Mouse (Mus musculus): ENCODE data around the gene Josd2. TPM values are rescaled to one million over a fixed set of nuclear protein-coding genes. Genes with fewer than 3 reads are reported as not detected.

Josd2 gene
- total RNA-seq, 2 experiments from 2014 or later: 15.9 to 26.4 TPM

- no peak for ATAC-seq (replicated peaks; ENCODE audit: poor library complexity, severe bottlenecking)
Observed at GRCm38 (mm10) chr7:44470696-44471612, 3.2 kb downstream of the Josd2 start.

DNA sequence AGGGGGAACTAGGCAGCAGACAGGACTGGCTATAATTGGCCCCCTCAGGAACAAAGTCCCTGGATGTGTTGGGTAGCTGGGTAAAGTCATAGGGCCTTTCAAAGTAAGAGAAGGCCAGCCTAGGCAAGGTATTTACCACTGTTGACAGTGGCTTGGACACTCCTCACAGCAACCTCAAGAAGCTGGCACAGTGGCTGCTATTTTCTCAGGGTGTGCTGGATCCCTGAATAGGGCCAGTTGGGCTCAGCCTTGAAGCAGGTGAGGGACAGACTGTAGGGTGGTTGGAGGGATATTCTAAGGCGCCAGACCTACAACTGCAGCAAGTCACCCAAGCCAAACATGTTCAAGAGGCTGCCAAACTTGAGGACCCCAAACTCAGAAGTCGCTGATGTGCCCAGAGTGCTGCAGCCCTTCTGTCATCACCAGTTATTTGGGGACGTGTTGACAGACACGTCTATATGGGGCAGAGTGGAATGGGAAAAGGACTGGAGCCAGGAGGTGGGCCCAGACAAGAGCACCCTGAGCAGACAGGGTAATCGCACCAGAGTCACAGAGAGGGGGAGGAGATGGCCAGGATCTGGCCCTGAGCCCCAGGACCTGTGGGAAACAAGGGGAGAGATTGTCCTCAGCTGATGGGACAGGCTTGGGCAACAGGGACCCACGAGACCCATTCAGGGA lies 4.2 kb downstream of the Josd2 start:
- no peak for ATAC-seq (replicated peaks; ENCODE audit: poor library complexity, severe bottlenecking)

- ATAC-seq (replicated peaks; ENCODE audit: poor library complexity, severe bottlenecking): no peak
Observed at GRCm38 (mm10) chr7:44472558-44472885, 4.7 kb downstream of the Josd2 start.

DNA sequence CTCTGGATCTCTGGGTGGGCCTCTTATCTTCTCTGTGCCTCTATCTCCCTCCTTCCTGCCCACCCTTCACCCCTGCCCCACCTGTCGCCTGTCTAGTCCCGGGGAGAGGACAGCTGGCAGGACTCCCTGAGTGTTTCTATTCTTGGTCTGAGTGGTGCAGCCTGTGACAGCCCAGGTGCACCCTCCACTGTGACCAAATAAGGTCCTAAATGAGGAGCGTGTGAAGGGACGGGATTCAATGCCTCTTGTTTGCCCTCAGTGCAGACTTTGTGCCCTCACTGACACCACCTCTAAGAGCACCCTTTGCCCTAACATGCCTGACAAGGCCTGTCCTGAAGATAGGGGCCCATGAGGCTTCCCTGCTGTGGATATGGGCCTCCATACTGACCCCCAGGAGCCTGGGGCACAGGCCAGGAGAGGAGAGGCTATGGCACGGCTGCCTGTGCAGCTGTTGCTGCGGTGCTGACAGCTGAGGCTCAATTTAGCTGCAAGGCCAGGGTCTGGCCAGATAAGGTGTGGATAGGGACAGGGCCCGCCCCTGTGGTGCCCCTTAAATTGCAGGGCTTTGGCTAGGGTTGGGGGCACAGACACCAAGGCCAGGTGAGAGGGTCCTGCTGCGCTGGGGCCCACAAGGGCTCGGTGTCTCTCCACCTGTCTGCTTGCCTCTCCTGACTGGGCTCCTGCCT lies 5.3 kb downstream of the Josd2 start:
- ATAC-seq (replicated peaks; ENCODE audit: poor library complexity, severe bottlenecking): no peak

DNA sequence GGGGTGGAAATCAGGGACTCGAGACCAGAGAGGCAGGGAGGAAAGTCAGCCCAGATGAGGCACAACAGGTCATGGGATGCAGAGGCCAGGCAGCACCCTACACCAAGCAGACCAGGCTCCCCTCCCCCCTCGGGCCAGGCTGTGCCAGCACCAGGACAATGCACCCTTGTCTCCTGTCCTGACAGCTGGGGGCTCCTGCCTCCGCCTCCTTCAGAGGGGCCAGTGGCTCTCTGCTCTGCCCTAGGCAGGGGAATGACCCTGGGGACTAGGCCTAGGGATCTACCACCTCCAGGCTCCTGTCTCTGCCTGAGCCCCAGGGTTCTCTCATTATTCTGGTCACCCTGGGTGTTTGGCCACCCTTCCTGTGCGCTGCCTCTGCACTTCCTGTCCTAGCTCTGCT lies 6.6 kb downstream of the Josd2 start:
- no peak for ATAC-seq (replicated peaks; ENCODE audit: poor library complexity, severe bottlenecking)

DNA sequence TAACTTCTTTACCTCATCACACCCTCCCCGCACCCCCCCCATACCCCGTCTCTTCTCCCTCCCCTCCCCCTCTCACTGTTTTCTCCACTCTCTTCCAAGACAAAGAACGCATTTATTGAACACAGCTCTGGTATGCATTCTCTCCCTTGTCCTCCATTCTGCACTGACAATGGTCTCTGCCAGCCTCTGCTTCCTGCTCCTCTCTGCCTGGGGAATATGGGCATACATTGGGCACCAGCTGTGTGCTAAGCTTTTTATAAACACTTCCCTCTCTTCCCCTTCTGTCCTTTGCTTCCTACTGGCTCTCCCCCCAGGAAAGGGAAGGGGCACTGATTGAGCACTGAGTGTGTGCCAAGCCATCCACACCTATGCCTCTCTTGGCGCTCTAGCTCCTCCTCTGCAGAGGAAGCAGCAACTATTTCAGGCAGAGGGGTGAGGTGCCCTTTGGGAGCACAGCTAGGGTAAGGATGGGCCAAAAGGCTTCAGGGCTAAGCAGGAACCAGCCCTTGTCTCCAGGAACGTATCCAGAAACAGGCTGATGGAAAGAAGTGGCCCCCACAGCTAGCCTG lies 7.3 kb downstream of the Josd2 start:
- no peak for ATAC-seq (replicated peaks; ENCODE audit: poor library complexity, severe bottlenecking)

GRCm38 (mm10) chr7:44482836-44483435 lies 15.2 kb downstream of the Josd2 start:
- ATAC-seq (replicated peaks; ENCODE audit: poor library complexity, severe bottlenecking): no peak

DNA sequence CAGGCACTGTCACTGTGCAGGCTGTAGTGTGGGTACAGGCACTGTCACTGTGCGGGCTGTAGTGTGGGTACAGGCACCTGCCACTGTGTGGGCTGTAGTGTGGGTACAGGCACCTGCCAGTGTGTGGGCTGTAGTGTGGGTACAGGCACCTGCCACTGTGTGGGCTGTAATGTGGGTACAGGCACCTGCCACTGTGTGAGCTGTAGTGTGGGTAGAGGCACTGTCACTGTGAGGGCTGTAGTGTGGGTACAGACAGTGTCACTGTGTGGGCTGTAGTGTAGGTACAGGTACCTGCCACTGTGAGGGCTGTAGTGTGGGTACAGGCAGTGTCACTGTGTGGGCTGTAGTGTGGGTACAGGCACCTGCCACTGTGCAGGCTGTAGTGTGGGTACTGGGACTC lies 16.3 kb downstream of the Josd2 start:
- ATAC-seq (replicated peaks; ENCODE audit: poor library complexity, severe bottlenecking): no peak

DNA sequence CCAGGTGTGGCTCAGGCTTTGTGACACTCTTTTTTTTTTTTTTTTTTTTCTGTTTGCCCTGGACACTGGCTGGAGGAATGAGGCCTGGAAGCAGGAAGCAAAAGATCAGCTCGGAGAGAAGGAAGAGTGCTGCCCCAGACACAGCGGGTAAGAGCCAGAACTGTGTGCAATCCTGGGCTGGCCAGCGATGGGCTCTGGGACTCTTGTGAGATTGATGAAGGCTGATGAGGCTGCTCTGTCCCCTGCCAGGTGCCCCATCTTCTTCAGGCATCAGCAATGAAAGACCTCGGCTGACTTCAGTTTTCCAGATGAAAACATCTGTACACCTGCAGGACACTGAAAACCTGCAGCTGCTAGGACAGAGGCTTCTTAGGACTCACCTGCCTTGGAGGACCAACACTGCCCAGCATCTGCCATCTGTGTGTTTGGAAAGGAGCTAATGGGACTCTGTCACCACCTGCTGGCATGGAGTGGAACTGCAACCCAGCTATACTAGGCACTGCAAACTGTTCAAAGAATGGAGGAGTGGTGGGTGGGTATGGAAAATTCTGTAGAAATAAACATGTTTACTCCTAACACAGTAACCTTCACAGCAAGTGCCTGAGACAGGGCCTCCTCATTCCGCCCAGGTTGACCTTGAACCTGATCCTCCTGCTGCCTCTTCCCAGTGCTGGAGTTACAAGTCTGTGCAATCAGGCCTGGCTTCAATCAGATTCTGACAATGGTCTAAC lies 17.2 kb downstream of the Josd2 start:
- peak; percentile 90 for ATAC-seq (replicated peaks; ENCODE audit: poor library complexity, severe bottlenecking)

DNA sequence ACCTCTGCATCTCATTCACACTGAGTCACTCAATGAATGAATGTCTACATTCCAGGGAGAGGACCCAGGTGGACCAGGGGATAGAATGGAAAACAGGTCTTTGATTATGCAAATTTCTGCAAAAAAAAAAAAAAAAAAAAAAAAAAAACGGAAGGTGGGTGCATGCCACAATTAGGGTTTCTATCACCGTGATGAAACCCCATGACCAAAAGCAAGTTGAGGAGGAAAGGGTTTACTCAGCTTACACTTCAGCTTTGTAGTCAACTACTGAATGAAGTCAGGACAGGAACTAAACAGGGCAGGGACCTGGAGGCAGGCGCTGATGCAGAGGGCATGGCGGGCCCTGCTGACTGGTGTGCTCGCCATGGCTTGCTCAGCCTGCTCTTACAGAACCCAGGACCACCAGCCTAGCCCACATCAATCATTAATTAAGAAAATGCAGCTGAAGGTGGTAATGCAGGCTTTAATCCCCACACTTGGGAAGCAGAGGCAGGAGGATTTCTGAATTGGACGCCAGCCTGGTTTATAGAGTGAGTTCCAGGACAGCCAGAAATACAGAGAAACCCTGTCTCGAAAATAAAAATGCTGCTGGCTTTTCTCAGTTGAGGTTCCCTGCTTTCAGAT lies 17.9 kb downstream of the Josd2 start:
- no peak for ATAC-seq (replicated peaks; ENCODE audit: poor library complexity, severe bottlenecking)

- no peak for ATAC-seq (replicated peaks; ENCODE audit: poor library complexity, severe bottlenecking)
Observed at GRCm38 (mm10) chr7:44486927-44487575, 19.3 kb downstream of the Josd2 start.

GRCm38 (mm10) chr7:44487936-44488335 lies 20.2 kb downstream of the Josd2 start:
- no peak for ATAC-seq (replicated peaks; ENCODE audit: poor library complexity, severe bottlenecking)

GRCm38 (mm10) chr7:44488545-44488944 lies 20.8 kb downstream of the Josd2 start:
- no peak for ATAC-seq (replicated peaks; ENCODE audit: poor library complexity, severe bottlenecking)

DNA sequence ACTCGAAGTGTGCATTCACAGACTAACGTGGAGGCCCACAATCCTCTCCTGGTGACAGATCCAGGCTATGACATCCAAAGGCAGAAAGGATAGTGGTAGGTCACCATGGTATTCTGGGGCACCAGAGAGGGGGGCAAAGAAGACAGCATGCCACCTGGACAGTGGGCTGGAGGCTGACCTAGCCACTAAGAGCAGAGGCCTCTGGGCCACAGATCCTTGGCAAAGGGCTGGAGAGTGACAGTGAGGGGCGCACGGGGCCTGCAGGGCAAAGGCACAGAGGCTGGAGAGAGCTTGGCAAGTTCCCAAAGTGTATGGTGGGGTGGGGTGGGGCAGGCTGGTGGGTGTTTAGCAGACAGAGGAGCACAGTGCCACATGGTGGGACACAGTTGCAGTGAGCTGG lies 22.5 kb downstream of the Josd2 start:
- ATAC-seq (replicated peaks; ENCODE audit: poor library complexity, severe bottlenecking): no peak

GRCm38 (mm10) chr7:44491391-44491790 lies 23.6 kb downstream of the Josd2 start:
- no peak for ATAC-seq (replicated peaks; ENCODE audit: poor library complexity, severe bottlenecking)

DNA sequence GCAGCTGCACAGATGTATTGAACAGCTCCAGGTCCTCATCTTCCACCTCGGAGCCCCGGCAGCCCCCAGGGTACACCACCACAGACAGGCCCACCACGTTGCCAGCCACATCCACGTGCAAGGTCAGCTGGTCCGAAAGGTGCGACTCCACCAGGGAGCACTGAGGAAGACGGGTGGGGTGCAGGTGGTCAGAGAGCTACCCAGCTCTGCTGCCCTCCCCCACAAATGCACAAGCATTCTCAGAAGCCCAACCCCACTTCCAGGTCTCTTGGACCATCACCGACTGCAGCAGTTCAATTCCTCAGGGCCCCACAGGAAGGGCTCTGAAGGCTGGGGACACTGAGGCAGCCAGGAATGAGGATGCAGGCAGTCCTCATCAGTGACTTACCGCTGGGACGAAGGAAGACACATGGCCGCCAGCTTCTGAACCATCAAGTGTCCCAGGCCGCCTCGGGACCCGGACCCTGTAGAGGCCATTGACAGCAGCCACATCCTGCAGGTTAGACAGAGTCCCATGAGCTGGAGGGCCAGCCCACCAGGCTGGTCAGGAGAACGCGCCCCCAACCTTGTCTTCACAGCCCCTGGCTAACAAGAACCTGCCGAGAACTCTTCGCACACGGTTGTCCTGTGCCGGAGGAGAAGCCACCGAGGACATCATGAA lies 24.5 kb downstream of the Josd2 start:
- no peak for ATAC-seq (replicated peaks; ENCODE audit: poor library complexity, severe bottlenecking)

DNA sequence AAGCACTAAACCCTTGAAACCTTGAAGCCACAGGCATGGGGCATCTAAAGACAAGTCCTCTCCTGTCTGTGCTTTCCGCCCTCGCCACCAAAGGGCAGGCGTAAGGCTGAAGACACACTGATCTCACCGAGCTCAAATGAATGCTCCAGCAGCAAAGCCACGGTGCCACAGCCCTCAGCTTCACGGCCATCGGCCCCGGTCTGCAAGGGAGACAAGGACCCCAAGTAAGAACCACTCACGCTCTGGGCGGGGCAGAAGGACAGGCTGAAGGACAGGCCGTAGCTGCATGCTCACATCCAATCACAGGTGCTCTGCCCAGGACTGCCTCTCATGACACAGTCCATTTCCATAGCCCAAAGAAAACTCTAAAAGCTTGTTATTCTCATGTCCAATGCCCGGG lies 26.9 kb downstream of the Josd2 start:
- no peak for ATAC-seq (replicated peaks; ENCODE audit: poor library complexity, severe bottlenecking)

- no peak for ATAC-seq (replicated peaks; ENCODE audit: poor library complexity, severe bottlenecking)
Observed at GRCm38 (mm10) chr7:44495086-44495485, 27.3 kb downstream of the Josd2 start.
